ENCODE assay signal across 8 mouse cellular contexts in genomic region chr10:79920958-79921535, GRCm38 (mm10). TPM values are rescaled to one million over a fixed set of nuclear protein-coding genes. Genes with fewer than 3 reads are reported as not detected.
DNase-seq lines count a peak whose midpoint lies in the region; ATAC-seq and TF ChIP-seq lines count a peak whose summit lies in the region.

TSS of gene R3hdm4 (minus strand) at chr10:79921208.

- no peaks in the 10 kb centered on the region for H3K27me3 ChIP-seq in cerebellum, adult 2 months (ENCODE audit: control insufficient read depth, insufficient read depth, low read length)
- H3K27me3 ChIP-seq in C2C12 (ENCODE audit: control insufficient read depth, insufficient read depth, insufficient read length) = peaks cover 34% of the 10 kb centered on the region
- H3K27me3 ChIP-seq in embryonic facial prominence, embryonic 12.5 days = peaks cover 66% of the 10 kb centered on the region
- H3K27me3 ChIP-seq in heart, embryonic 14.5 days (ENCODE audit: control insufficient read depth, insufficient read depth, low read length) = peaks cover 62% of the 10 kb centered on the region

- intact Hi-C loops in left cerebral cortex, postnatal 25 days (cut with DNase I) = no loop called here

- H3K9me3 ChIP-seq in embryonic facial prominence, embryonic 12.5 days = no peaks in the 10 kb centered on the region
- H3K9me3 ChIP-seq in heart, embryonic 14.5 days (ENCODE audit: control insufficient read depth, low read length) = no peaks in the 10 kb centered on the region

- no peak within 1 kb of the TSS for H3K27ac ChIP-seq in cerebellum, adult 2 months (ENCODE audit: insufficient read depth, low read length)
- H3K27ac ChIP-seq in embryonic facial prominence, embryonic 12.5 days = no peak within 1 kb of the TSS
- H3K27ac ChIP-seq in heart, embryonic 14.5 days (replicated peaks in 1 of 2; ENCODE audit: control insufficient read depth in 1 of 2, insufficient read depth in 1 of 2, low read depth in 2 of 2, low read length in 2 of 2) = no peak within 1 kb of the TSS

- ATAC-seq in embryonic facial prominence, embryonic 12.5 days (ENCODE audit: insufficient number of reproducible peaks, insufficient read depth, low FRiP score, low TSS enrichment) = no peak
- no peak for ATAC-seq in heart, embryonic 14.5 days (ENCODE audit: insufficient number of reproducible peaks, insufficient read depth, low FRiP score, low read depth)

- H3K4me3 ChIP-seq in cerebellum, adult 2 months (replicated peaks; ENCODE audit: insufficient read depth, low read depth, low read length) = peak within 1 kb of the TSS; percentile 49
- H3K4me3 ChIP-seq in C2C12 (ENCODE audit: insufficient read depth, poor library complexity, severe bottlenecking) = no peak within 1 kb of the TSS
- peak within 1 kb of the TSS; percentile 27 for H3K4me3 ChIP-seq in embryonic facial prominence, embryonic 12.5 days
- H3K4me3 ChIP-seq in heart, embryonic 14.5 days (ENCODE audit: control insufficient read depth in 1 of 2, insufficient read depth in 1 of 2, low read depth in 1 of 2, low read length in 2 of 2) = peak within 1 kb of the TSS; percentile 14 to 38

- peak within 1 kb of the TSS; percentile 47 for H3K4me2 ChIP-seq in embryonic facial prominence, embryonic 12.5 days (replicated peaks)
- H3K4me2 ChIP-seq in heart, embryonic 14.5 days (ENCODE audit: low read length) = peak within 1 kb of the TSS; percentile 69

- no peaks in the 10 kb centered on the region for H3K79me3 ChIP-seq in C2C12 (ENCODE audit: low read depth)

- peaks cover 9% of the 10 kb centered on the region; the same call in 1 of the 2 replicates for H3K4me1 ChIP-seq in cerebellum, adult 2 months (ENCODE audit: control insufficient read depth, insufficient read depth, low read length)
- peaks cover 46% of the 10 kb centered on the region for H3K4me1 ChIP-seq in embryonic facial prominence, embryonic 12.5 days
- H3K4me1 ChIP-seq in heart, embryonic 14.5 days (ENCODE audit: control insufficient read depth in 2 of 2, insufficient read depth in 2 of 2, low read length in 2 of 2) = peaks cover 7 to 29% of the 10 kb centered on the region in 2 experiments

- H3ac ChIP-seq in C2C12 (ENCODE audit: control insufficient read depth, insufficient read length, low read depth) = no peak within 1 kb of the TSS

- no peak for TF ChIP-seq CTCF in cerebellum, adult 2 months (IDR thresholded peaks at IDR 0.05; ENCODE audit: borderline replicate concordance, insufficient read depth, low read depth, low read length)
- TF ChIP-seq CTCF in C2C12 (IDR thresholded peaks at IDR 0.05; ENCODE audit: control insufficient read depth, insufficient read depth, insufficient read length) = no peak

- H3K36me3 ChIP-seq in C2C12 (ENCODE audit: control insufficient read depth, insufficient read depth) = no peaks in the 10 kb centered on the region
- H3K36me3 ChIP-seq in embryonic facial prominence, embryonic 12.5 days = no peaks in the 10 kb centered on the region
- no peaks in the 10 kb centered on the region for H3K36me3 ChIP-seq in heart, embryonic 14.5 days (ENCODE audit: control insufficient read depth, insufficient read depth, low read length)

- H3K79me2 ChIP-seq in C2C12 (ENCODE audit: control insufficient read depth, insufficient read depth) = peaks cover 7% of the 10 kb centered on the region

- TF ChIP-seq POLR2A in cerebellum, adult 2 months (IDR thresholded peaks at IDR 0.05; ENCODE audit: borderline replicate concordance, insufficient read depth, low read length) = no peak

- peak; percentile 30 to 53 for DNase-seq in cerebellum, adult 2 months
- no peak for DNase-seq in cerebellum, postnatal 36 days
- DNase-seq in left cerebral cortex, postnatal 25 days (ENCODE audit: low spot score in 2 of 2) = no peak
- DNase-seq in naive thymus-derived CD4-positive, alpha-beta T cell, adult 2 months (ENCODE audit: low read depth) = peak; percentile 40
- DNase-seq in frontal cortex, postnatal 10 days (ENCODE audit: low spot score in 2 of 2) = no peak

- WGBS in cerebellum, adult 2 months = 5% methylated on average over 41 of the region's 41 CpGs
- 3% methylated on average over 39 of the region's 41 CpGs for WGBS in embryonic facial prominence, embryonic 12.5 days
- 9% methylated on average over 40 of the region's 41 CpGs for WGBS in heart, embryonic 14.5 days

- H3K9ac ChIP-seq in embryonic facial prominence, embryonic 12.5 days = peak within 1 kb of the TSS; percentile 31
- peak within 1 kb of the TSS; percentile 47 for H3K9ac ChIP-seq in heart, embryonic 14.5 days (ENCODE audit: low read length)

TF ChIP-seq in C2C12, 6 proteins besides CTCF, POLR2A, EP300 and RAD21:
- TF ChIP-seq CEBPB (IDR thresholded peaks at IDR 0.05; ENCODE audit: low read depth) (no peak), USF1 (IDR thresholded peaks at IDR 0.05; ENCODE audit: low read depth) (no peak), MYOG (IDR thresholded peaks at IDR 0.05; ENCODE audit: control insufficient read depth, extremely low read depth, insufficient read length) (no peak), FOSL1 (IDR thresholded peaks at IDR 0.05; ENCODE audit: insufficient read depth, low read length, poor library complexity, severe bottlenecking) (no peak)

RNA-seq across cellular contexts. Expression of gene R3hdm4, which starts in this region (rescaled TPM):
- polyA plus RNA-seq in cerebellum, adult 2 months (2012; rRNA removed) = 156 and 162 TPM in 2 replicates
- 46.7 TPM for polyA plus RNA-seq in C2C12 (2012; fragmentation: generic; extraction: Trizol)
- polyA plus RNA-seq in embryonic facial prominence, embryonic 12.5 days (2016; fragmentation: Nextera tagmentation; extraction: Ambion mirVana) = 159 and 166 TPM in 2 replicates
- 96.7 and 98.5 TPM in 2 replicates for polyA plus RNA-seq in heart, embryonic 14.5 days (2014; fragmentation: Nextera tagmentation; extraction: Ambion mirVana)
- 100 to 1,000 TPM; 366 to 394 TPM for total RNA-seq in left cerebral cortex, postnatal 25 days (2021)

Comparison
In these comparisons a context has a peak if more than half of its experiments do, and no peak if none do; other contexts are left out.
1. DNase-seq: peak in cerebellum, adult 2 months (2 of 2) and naive thymus-derived CD4-positive, alpha-beta T cell, adult 2 months (single experiment); none in cerebellum, postnatal 36 days (0 of 2), left cerebral cortex, postnatal 25 days (0 of 2) and frontal cortex, postnatal 10 days (0 of 2).